Mouse (Mus musculus) embryonic facial prominence, embryonic 14.5 days (tissue): ENCODE data around the gene Bud31. TPM values are rescaled to one million over a fixed set of nuclear protein-coding genes. Genes with fewer than 3 reads are reported as not detected.
"Not testable (repeated sequence)": the region's sequence is repeated elsewhere in the genome, so short reads cannot be mapped to it uniquely, and the experiment has no call there.

Experiments
- ATAC-seq: fragments of 200-750 bp; cut with Nextera tagmentation; 2 replicates; pipeline ENCODE4 v1.8.0; 2017; ENCODE audit warnings: low read depth, moderate number of reproducible peaks, moderate TSS enrichment
- DNase-seq: peaks from one replicate; pipeline ENCODE4 v3.0.0-alpha.2; 2015; ENCODE audit warnings: low spot score
- H3K27ac ChIP-seq: fragments of 300-500 bp; sonication (generic); replicated peaks from 2 replicates; pipeline ENCODE4 v1.5.1; 2014; ENCODE audit warnings: low read depth, mild to moderate bottlenecking, low read length, moderate library complexity
- H3K27me3 ChIP-seq: fragments of 300-500 bp; sonication (generic); replicated peaks from 2 replicates; pipeline ENCODE4 v1.6.1; 2014; ENCODE audit warnings: low read length; ENCODE audit not compliant: control insufficient read depth, insufficient read depth
- H3K36me3 ChIP-seq: fragments of 300-500 bp; sonication (generic); 2 replicates; pipeline ENCODE4 v1.6.1; 2014; ENCODE audit warnings: low read length, mixed read lengths; ENCODE audit not compliant: control insufficient read depth, insufficient read depth
- H3K4me1 ChIP-seq: fragments of 300-500 bp; sonication (generic); 2 replicates; pipeline ENCODE4 v1.6.1; 2014; ENCODE audit warnings: antibody characterized with exemption, low read length; ENCODE audit not compliant: control insufficient read depth, insufficient read depth
- H3K4me2 ChIP-seq: fragments of 300-500 bp; sonication (generic); 2 replicates; pipeline ENCODE4 v1.6.1; 2014; ENCODE audit warnings: low read depth, mild to moderate bottlenecking, low read length, moderate library complexity, mixed read lengths
- H3K4me3 ChIP-seq: fragments of 300-500 bp; sonication (generic); 2 replicates; pipeline ENCODE4 v1.5.1; 2014; ENCODE audit warnings: low read depth, mild to moderate bottlenecking, low read length
- H3K9ac ChIP-seq: fragments of 300-500 bp; sonication (generic); 2 replicates; pipeline ENCODE4 v1.6.1; 2014; ENCODE audit warnings: low read depth, mild to moderate bottlenecking, low read length, moderate library complexity, mixed read lengths
- H3K9me3 ChIP-seq: fragments of 300-500 bp; sonication (generic); 2 replicates; pipeline ENCODE4 v1.6.1; 2016; ENCODE audit warnings: low read length; ENCODE audit not compliant: control insufficient read depth
- WGBS: fragments of 180-500 bp; shearing (Covaris S2); extraction: QIAGEN DNeasy Blood & Tissue Kit; methylation state at CpG from one replicate; pipeline ENCODE4 v1.1.7; 2014; 5-methylcytosine and 5-hydroxymethylcytosine counted together
- polyA plus RNA-seq: library from polyadenylated mRNA; unstranded; fragments of >200 nt; fragmentation: Nextera tagmentation; extraction: Ambion mirVana; gene quantifications from 2 replicates; pipeline ENCODE4 v1.2.1, GENCODE M21; 2014

The Bud31 gene
- 177 and 182 TPM in 2 replicates for polyA plus RNA-seq

DNA sequence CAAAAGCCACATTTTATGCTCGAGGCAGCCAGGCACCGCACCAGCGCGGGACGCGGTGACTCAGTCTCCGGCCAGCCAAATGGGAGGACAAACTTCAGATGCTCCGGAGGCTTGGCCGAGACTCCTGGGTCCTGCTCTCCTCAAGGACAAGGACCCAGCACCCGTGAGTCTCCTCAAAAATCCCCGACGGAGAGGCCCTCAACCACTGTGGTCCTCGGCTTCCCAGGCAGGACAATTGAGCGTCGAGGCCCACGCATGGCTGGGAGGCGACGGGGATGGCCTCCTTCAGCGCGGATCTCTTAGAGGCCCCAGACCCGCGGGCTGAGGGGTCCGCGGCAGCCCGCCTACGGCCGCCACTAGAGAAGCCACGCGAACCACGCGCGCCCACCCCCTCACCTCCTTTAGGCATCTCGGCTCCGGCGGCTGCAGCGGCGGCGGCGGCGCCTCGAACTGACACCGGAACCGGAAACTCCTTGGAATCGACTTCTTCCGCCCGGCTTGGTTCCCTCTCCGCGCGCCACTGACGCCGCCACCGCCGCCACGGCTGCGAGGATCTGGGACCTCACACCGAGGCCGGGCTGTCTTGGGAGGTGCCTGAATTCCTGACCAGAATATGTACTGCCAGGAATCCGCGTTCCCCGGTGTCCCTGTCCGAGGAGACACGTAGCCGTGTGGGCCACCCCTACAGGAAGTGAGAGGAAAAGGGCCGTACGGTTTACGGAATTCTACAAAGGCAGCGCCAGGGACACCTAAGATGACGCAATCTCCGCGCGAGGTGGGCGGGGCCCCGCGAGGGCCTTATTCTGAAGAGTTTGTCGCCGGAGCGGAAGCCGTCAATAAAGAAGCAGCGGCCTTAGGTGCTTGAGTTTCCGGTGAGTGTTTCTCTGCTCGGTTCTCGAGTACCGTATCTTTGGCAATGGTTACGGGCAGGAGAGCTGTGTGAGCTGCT lies at the start of gene Bud31, which contains the start of gene Pdap1:
TSS of gene Bud31 (plus strand) at position 792 of the 949 bp plus-strand sequence.
TSS of gene Pdap1 (minus strand) at position 668 of the 949 bp plus-strand sequence.
- peak; percentile 94 for ATAC-seq
- DNase-seq = peak; percentile 96
- Histone ChIP-seq H3K9ac (peak within 1 kb of the TSS; percentile 92), H3K27ac (peak within 1 kb of the TSS; percentile 94), H3K4me1 (peaks cover 12% of the 10 kb centered on the region), H3K27me3 (no peaks in the 10 kb centered on the region), H3K4me3 (peak within 1 kb of the TSS; percentile 96), H3K36me3 (peaks cover 57% of the 10 kb centered on the region), H3K9me3 (no peaks in the 10 kb centered on the region), H3K4me2 (peak within 1 kb of the TSS; percentile 93)
- under 1% methylated on average over 67 of the region's 84 CpGs for WGBS

DNA sequence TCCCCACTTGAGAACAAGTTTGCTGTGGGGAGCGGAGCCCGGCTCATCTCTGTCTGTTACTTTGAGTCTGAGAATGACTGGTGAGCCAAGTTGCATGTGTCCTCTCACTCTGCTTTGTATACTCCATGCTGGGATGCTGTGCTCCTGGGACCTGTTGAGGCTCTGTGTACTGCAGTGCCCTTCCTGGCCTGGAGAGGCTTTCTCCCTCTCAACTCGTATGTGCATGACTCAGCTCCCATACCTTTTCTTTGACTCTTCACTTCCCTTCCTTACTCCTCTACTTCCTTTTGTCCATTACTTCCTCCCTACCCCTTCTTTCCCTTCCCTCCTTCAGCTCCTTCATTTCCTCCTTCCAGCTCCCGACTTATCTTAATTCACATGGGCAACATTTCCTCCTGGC lies 44.0 kb upstream of the Bud31 start:
- H3K27ac ChIP-seq = no peak overlapping the region
- H3K4me3 ChIP-seq = no peak overlapping the region
- 87% methylated on average over 4 of the region's 4 CpGs for WGBS
- H3K36me3 ChIP-seq = peaks cover 98% of the 10 kb centered on the region
- no peak overlapping the region for H3K4me2 ChIP-seq
- H3K27me3 ChIP-seq = no peaks in the 10 kb centered on the region
- no peaks in the 10 kb centered on the region for H3K4me1 ChIP-seq
- H3K9ac ChIP-seq = no peak overlapping the region
- DNase-seq = no peak
- no peak for ATAC-seq
- no peaks in the 10 kb centered on the region for H3K9me3 ChIP-seq

DNA sequence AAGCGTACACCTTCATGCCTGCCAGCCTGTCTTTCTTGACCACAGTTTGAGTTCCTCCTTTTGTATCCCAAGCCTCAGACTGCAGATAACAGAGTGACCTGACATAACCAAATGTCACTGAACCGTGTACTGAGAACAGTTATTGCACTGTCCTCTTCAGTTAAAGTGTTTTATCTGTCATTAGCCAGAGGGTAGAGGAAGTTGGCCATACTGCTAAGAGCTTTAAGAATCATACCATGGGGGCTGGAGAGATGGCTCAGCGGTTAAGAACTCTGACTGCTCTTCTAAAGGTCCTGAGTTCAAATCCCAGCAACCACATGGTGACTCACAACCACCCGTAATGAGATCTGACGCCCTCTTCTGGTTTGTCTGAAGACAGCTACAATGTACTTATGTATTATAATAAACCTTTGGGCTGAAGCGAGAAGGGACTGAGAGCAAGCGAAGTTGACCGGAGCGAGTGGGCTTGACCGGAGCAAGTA lies 41.8 kb upstream of the Bud31 start:
- ATAC-seq (no peak), DNase-seq (no peak)
- H3K4me1 ChIP-seq = no peaks in the 10 kb centered on the region
- H3K9ac ChIP-seq = no peak overlapping the region
- no peak overlapping the region for H3K4me2 ChIP-seq
- peaks cover 97% of the 10 kb centered on the region for H3K36me3 ChIP-seq
- no peak overlapping the region for H3K27ac ChIP-seq
- H3K9me3 ChIP-seq = no peaks in the 10 kb centered on the region
- H3K4me3 ChIP-seq = no peak overlapping the region
- WGBS = 92% methylated on average over 10 of the region's 10 CpGs
- no peaks in the 10 kb centered on the region for H3K27me3 ChIP-seq

DNA sequence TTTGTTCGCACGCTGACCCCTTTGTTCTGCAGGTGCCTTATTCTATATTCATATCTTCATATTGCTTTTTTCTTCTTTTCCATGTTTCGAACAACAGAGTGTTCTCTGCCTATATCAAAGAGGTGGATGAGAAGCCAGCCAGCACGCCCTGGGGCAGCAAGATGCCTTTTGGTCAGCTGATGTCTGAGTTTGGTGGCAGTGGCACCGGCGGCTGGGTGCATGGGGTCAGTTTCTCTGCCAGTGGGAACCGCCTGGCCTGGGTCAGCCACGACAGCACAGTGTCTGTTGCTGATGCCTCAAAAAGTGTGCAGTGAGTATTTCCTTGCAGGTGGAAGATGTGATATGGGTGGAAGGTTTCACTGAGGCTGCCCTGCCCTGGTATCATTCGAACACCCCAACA lies 39.2 kb upstream of the Bud31 start:
- Histone ChIP-seq H3K27ac (no peak overlapping the region), H3K9me3 (no peaks in the 10 kb centered on the region), H3K4me2 (no peak overlapping the region), H3K27me3 (no peaks in the 10 kb centered on the region), H3K4me1 (no peaks in the 10 kb centered on the region), H3K36me3 (peaks cover 98% of the 10 kb centered on the region), H3K4me3 (no peak overlapping the region), H3K9ac (no peak overlapping the region)
- DNase-seq (no peak), ATAC-seq (no peak)
- 95% methylated on average over 9 of the region's 9 CpGs for WGBS

DNA sequence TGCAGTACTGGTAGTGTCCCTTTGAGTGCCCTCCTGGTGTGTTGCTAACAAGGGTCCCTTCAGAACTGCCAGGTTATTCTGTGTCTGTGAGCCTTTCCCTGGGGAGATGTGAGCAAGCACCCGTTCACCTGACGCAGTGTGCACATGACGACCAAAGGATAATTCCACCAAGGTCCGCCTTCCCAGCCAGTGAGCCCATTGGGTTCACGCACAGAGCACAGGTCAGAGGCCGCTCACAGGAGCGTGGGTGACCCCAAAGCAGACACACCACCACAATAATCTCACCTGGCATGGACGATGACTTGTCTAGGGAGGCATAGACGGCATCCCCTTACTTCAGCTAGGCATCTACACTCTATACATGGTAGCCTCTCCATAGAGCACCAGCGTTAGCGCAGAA lies 38.7 kb upstream of the Bud31 start:
- H3K4me1 ChIP-seq, H3K9me3 ChIP-seq, ATAC-seq, H3K27ac ChIP-seq, H3K4me3 ChIP-seq, H3K27me3 ChIP-seq, H3K4me2 ChIP-seq, DNase-seq, H3K9ac ChIP-seq: not testable (repeated sequence)
- H3K36me3 ChIP-seq = peaks cover 98% of the 10 kb centered on the region
- 96% methylated on average over 11 of the region's 11 CpGs for WGBS

DNA sequence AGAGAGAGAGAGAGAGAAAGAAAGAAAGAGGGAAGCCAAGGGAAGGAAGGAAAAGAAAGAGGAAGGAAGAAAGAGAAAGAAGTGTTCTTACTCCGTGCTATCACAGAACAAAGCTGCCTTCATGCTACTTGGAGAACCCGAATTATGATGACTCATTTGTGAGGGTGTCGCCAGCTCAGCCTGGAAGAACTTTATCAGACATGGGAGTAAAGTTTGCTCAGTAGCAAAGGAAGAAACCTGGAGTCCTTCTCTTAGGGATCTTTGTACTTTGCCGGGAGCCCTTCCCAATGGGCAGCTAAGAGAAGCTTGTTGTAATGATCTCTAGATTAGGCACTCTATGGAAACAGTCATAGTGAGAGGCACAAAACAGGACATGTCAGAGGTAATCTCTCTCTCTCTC lies 37.5 kb upstream of the Bud31 start:
- no peak for ATAC-seq
- H3K36me3 ChIP-seq = peaks cover 99% of the 10 kb centered on the region
- H3K27me3 ChIP-seq = no peaks in the 10 kb centered on the region
- WGBS = 94% methylated on average over 4 of the region's 4 CpGs
- no peak overlapping the region for H3K4me2 ChIP-seq
- H3K9me3 ChIP-seq = no peaks in the 10 kb centered on the region
- no peaks in the 10 kb centered on the region for H3K4me1 ChIP-seq
- H3K27ac ChIP-seq = no peak overlapping the region
- H3K9ac ChIP-seq = no peak overlapping the region
- no peak overlapping the region for H3K4me3 ChIP-seq
- DNase-seq = no peak

DNA sequence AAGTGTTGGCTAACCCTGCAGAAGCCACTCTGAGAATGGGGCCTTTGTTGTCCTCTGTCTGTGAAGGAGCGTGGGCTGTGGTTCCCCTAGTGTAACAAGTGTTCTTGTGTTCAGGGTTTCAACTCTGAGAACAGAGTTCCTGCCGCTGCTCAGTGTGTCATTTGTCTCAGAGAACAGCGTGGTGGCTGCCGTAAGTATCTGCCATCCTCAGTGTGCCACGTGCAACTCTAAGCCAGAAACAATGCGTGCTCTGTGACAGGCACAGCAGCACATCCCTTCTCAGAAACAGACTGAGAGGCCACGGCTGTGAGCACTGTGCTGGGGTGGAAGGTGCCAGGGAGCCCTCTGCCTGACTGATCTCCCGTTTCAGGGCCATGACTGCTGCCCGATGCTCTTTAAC lies 35.8 kb upstream of the Bud31 start:
- WGBS = 55% methylated on average over 8 of the region's 9 CpGs
- DNase-seq (peak; percentile 31), ATAC-seq (peak; percentile 62; the same call in 1 of the 2 replicates)
- Histone ChIP-seq H3K27ac (no peak overlapping the region), H3K4me2 (no peak overlapping the region), H3K4me1 (no peaks in the 10 kb centered on the region), H3K36me3 (peaks cover 97% of the 10 kb centered on the region), H3K4me3 (no peak overlapping the region), H3K9ac (no peak overlapping the region), H3K9me3 (no peaks in the 10 kb centered on the region), H3K27me3 (no peaks in the 10 kb centered on the region)

DNA sequence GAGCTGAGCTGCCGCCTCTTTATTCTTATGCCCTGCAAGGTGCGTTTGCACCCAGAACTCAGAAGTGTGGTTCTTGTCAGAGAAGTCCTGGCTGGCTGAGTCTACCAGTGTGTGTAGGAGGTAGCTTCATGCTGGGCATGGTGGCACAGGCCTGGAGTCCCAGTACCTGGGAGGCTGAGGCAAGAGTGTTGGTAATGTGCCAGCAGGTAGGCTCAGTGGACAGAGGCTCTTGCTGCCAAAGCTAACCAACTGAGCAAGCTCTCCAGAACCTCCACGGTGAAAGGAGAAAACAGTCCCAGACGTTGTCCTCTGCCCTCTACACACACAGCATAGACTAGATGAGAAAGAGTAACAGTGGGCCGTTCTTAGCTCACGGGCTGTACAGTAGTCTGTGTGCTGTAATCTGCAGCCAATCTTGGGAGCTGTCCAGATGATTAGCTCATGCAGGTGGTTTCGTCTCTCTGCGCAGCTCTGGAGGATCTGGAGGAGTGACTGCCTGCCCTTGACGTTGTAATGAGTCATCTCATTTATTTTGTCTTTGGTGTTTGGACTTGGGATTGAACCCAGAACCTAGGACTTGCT lies 34.4 kb upstream of the Bud31 start:
- H3K27ac ChIP-seq = no peak overlapping the region
- WGBS = 86% methylated on average over 9 of the region's 9 CpGs
- no peak overlapping the region for H3K4me2 ChIP-seq
- H3K36me3 ChIP-seq = peaks cover 97% of the 10 kb centered on the region
- no peak overlapping the region for H3K4me3 ChIP-seq
- H3K9ac ChIP-seq = no peak overlapping the region
- no peaks in the 10 kb centered on the region for H3K9me3 ChIP-seq
- ATAC-seq (no peak), DNase-seq (no peak)
- H3K27me3 ChIP-seq = no peaks in the 10 kb centered on the region
- no peaks in the 10 kb centered on the region for H3K4me1 ChIP-seq
